Mouse (Mus musculus) spleen, adult 12 weeks (tissue): ENCODE data around the gene Ifna9.
A peak's percentile ranks its signal among the peaks of the same experiment; 100 is the strongest.
"Not testable (repeated sequence)": the region's sequence is repeated elsewhere in the genome, so short reads cannot be mapped to it uniquely, and the experiment has no call there.

Source experiments
- DNase-seq: peaks from one replicate; pipeline ENCODE4 v3.0.0; 2022; ENCODE audit warnings: low spot score

The Ifna9 gene

GRCm38 (mm10) chr4:88592285-88592684 is at the start of gene Ifna9:
Ifna9 (minus strand) TSS chr4:88592385.
- no peak for DNase-seq

- DNase-seq, result peak; percentile 74
Measured at GRCm38 (mm10) chr4:88641077-88641831, 49.1 kb upstream of the Ifna9 start.

GRCm38 (mm10) chr4:88640704-88641076 is 48.5 kb upstream of the Ifna9 start:
- DNase-seq, result no peak

- DNase-seq, result no peak
Measured at GRCm38 (mm10) chr4:88634311-88634710, 42.1 kb upstream of the Ifna9 start, which contains the start of gene C87499. C87499 (minus strand) TSS chr4:88634411.

GRCm38 (mm10) chr4:88603276-88603675 is 11.1 kb upstream of the Ifna9 start, which contains the start of gene Ifna12:
Ifna12 (minus strand) TSS chr4:88603376.
- no peak for DNase-seq

GRCm38 (mm10) chr4:88571698-88572097 is 20.5 kb downstream of the Ifna9 start, which contains the start of gene Ifna14:
Ifna14 (minus strand) TSS chr4:88571798.
- no peak for DNase-seq

- DNase-seq, result no peak
Measured at GRCm38 (mm10) chr4:88561791-88562190, 30.4 kb downstream of the Ifna9 start.

- not testable (repeated sequence) for DNase-seq
Measured at GRCm38 (mm10) chr4:88558145-88558544, 34.0 kb downstream of the Ifna9 start, which contains the start of gene Ifna15. Ifna15 (minus strand) TSS chr4:88558245.

- peak; percentile 85 for DNase-seq
Measured at GRCm38 (mm10) chr4:88550161-88550945, 41.8 kb downstream of the Ifna9 start.

GRCm38 (mm10) chr4:88547986-88548385 is 44.2 kb downstream of the Ifna9 start:
- no peak for DNase-seq

GRCm38 (mm10) chr4:88543649-88544234 is 48.4 kb downstream of the Ifna9 start:
- DNase-seq, result no peak
